Mouse (Mus musculus): Measurements from ENCODE around the gene Ccdc167.
A peak's percentile ranks its signal among the peaks of the same experiment; 100 is the strongest.

The Ccdc167 gene

DNA sequence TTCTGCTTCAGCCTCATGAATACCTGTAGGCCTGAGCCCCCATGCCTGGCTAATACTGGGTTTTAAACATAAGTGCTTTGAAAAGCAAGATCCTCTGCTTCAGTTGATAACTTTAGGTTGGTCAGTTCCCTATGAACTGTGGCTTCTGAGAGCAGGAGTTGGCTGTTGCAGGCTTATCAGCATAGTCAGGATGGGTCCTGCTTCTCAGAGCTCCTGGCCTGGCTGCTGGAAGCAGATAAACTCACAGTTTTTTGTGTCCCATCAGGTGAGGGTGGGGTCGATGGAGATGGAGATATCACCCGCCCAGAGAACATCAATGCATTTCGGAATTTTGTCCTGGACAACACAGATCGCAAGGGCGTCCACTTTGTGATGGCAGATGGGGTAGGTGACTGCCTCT is 30.1 kb downstream of the Ccdc167 start:
- no peak for DNase-seq (ENCODE audit: low spot score)

DNA sequence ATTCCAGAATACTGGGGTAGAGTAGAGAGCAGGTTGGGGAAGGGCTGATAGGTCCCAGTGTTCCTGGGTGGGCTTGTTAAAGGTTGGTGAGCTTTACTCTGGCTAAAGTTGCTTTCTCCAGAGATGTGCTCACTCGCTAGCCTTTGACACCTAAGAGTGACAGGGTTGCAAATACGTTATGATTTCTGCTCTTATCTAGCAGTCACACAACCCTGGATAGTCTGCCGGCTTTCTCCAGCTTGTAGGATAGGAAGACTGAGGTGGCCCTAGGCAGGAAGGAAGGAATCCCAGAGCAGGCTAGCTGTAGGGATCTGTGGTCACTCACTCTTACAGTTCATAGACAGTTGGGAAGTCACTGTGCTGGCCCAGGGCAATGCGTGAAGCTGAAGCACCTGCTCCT is 32.6 kb downstream of the Ccdc167 start:
- DNase-seq (ENCODE audit: low spot score) = no peak

DNA sequence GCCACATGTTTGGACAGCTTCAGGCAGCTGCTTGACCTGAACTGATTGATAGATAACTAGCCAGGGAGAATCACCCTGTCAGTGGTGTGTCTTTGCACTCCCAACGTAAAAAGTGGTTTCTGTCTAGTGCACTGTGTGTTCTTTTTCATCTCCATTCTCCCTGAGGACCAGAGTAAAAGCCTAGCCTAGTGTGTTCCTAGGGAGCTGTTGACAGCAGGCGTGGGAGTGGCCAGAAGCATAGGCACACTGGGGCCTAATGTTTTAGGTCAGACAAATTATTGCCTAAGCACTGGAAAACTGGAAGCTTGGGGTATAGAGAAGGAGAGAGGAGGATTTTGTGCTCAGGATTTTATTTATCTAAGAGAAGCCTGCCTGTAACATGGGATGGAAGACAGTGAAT is 33.7 kb downstream of the Ccdc167 start:
- no peak for DNase-seq (ENCODE audit: low spot score)

DNA sequence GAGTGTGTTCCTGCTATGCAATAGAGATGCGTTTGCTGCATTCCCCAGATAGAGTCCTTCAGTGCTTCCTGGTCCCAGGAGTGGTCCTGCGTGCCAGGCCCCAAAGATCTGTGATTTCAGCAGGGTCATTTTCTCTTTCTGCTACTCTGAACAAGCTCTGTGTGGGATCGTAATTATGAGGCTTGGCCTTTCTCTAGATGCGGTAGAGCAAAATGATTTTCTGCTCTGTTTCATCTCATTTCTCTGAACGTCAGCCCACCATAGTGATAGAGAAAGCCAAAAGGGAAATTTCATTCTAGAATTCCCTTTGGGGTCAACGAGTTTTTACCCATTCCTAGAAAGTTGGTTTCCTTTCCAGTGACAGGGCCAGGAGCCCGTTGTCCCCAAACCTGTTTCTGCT is 34.6 kb downstream of the Ccdc167 start:
- DNase-seq (ENCODE audit: low spot score) = no peak

DNA sequence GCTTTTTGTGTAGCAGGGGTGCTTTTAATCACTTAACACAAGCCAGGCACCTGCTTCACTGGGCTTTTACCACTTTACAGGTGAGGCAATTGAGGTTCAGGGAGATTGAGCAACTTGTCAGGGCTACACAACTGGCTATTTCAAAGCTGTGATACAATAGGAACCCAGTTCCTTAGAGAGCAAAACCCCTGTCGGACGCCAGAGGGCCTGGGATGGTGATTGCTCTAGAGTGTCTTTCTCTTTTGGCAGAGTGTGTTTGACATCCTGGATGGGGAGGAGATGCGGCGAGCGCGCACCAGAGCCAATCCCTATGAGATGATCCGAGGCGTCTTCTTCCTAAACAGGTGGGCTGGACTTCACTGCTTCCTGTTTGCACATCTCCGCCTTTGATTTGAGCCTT is 35.2 kb downstream of the Ccdc167 start:
- no peak for DNase-seq (ENCODE audit: low spot score)

DNA sequence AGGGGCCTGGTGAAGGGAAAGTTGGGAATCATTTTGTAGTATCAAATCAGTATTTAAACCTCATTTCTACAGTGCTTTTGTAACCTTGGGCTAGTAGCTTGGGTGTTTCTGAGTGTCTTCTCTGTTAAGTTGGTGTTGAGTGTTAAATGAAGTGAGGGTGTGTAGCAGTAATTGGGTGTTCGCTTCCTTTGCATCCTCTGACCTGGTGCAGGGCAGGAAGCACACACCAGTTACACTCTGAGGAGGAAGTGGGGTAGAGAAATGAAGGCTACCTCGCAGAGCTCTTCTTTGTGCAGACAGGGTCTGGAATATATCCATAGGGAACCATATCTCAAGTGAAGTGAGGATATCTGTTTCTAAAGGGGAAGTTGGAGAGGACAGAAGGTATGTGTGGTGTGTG is 35.9 kb downstream of the Ccdc167 start:
- DNase-seq (ENCODE audit: low spot score) = no peak

DNA sequence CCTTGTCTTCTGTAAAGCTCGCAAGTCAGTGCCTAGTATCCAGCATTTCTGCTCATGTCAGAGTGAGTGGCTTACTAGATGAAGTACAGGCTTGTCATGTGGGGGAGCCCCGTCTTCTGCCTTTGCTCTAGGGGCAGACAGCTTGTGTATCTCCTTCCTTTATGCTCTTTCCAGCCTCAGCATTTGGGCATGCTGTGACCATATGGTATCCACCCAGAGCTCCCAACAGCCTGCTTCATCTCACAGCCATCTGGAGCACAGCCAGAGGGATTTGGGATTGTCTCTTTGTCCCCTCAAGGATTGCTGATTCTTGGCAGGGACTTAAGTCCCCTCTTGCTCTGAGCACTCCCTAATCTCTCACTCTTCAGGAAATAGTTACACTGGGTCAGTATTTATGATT is 36.7 kb downstream of the Ccdc167 start:
- peak; percentile 28 for DNase-seq (ENCODE audit: low spot score)

DNA sequence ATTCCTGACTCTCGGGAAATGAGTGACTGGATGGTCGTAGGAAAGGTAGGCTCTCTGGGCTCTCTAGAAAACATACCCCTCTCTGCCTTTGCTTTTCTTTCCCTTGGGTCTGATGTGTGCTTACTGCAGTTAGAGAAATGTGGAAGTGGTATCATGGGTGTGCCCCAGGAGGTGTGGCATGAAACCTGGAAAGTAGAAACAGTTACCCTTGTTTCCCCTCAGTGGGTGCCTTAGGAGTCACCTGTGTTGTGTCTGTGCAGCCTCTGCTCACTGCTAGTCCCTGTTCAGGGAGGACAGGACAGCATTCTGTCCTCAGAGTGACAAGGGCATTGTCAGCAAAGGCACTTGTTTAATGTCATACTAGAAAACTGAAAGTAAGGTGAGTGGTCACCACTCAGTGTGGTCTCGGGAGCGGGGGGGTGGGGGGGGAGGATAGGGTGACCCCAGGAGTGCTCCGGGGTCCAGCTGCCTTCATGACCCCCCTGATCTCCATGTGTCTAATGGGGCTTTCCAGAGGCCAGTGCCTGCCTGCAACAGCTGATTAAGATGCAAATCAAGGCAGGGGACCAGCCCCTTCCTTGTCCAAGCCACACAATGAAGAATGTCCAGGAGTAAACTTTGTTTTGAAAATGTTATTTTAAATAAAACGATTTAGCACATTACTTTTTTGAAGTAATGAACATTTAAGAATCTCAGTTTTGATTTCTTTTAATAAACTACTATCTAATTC is 37.6 kb downstream of the Ccdc167 start:
- no peak for DNase-seq (ENCODE audit: low spot score)

DNA sequence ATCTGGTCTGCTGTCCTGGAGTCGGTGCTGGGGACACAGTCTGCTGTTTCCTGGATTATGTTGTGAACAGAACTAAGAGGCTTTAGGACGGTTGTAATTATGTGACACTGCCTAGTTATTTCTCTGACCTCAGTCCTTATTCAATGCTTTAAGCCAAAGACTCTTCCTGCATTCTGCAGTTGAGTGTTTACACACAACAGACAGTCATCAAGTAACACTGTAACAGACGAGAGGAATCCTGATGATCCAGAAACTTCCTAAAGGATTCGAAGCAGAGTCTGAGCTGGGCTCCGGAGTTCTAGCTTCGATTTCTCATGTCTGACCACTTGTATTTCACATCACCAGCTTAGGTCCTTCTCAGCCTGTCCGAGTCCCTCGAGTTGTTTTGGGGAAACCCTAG is 38.3 kb downstream of the Ccdc167 start:
- DNase-seq (ENCODE audit: low spot score) = no peak

DNA sequence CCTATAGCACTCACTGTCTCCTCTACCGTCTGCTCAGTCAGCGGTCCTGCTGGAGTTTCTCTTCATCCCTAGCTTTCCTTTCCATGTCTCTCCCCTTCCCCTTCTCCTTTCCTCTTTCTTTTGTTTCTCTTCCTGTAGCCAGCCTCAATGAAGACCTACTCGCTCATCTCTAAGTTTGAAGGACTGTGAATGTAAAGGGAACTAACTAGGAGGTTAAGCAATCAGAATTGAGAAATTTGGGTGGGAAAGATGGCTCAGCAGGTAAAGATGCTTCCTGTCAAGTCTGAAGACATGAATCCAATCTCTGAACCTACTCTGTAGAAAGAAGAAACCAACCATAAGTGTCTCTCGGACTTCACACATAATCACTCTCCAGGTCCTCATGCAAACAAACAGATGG is 43.5 kb downstream of the Ccdc167 start:
- DNase-seq (ENCODE audit: low spot score) = no peak

DNA sequence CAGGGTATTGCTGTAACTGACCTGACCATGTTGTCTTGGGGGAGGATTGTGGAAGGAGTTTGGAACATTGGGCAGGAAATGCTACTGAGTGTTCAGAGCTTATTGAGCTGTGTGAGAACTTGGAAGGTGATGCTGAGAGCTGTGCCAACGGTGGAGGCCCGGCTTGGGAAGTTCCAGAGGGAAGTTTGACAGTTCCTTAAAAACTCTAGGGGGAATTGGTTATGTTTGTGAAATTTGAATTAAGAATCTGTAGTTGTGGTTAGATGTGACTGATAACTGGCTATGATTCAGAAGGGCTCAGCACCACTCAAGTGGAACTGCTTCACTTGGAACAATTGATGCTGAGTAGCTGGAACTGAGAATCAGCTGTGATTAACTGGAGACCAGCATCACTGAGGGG is 45.8 kb downstream of the Ccdc167 start:
- DNase-seq (ENCODE audit: low spot score) = no peak

DNA sequence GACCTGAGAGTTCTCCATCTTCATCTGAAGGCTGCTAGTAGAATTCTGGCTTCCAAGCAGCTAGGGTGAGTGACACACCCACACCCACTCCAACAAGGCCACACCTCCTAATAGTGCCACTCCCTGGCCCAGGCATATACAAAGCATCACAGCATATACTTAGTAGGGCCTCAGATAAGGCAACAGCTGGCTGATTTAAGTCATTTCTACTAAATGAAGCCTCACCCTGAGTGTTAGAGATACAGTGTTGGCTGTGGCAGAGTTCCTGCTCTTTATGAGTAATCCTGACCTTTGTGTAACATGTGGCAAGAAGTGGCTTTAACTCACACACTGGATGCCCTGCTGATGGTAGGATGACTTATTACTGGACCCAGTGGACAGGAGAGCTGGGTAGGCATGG is 46.9 kb downstream of the Ccdc167 start:
- no peak for DNase-seq (ENCODE audit: low spot score)

DNA sequence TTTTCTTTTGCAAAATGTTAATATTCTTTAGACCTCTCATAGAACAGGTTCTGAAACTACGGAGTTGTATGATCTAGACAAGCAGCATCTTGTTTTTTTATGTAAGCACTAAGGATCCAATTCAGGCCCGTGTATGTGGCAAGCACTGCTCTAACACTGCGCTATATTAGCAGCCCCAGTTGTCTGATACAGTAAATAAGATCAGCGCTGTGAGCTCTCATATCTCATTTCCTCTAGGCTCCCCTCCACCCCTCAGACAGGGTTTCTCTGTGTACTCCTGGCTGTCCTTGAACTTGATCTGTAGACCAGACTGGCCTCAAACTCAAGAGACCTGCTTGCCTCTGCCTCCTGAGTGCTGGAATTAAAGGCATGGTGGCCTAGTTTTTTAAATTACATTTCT is 47.8 kb downstream of the Ccdc167 start:
- no peak for DNase-seq (ENCODE audit: low spot score)

DNA sequence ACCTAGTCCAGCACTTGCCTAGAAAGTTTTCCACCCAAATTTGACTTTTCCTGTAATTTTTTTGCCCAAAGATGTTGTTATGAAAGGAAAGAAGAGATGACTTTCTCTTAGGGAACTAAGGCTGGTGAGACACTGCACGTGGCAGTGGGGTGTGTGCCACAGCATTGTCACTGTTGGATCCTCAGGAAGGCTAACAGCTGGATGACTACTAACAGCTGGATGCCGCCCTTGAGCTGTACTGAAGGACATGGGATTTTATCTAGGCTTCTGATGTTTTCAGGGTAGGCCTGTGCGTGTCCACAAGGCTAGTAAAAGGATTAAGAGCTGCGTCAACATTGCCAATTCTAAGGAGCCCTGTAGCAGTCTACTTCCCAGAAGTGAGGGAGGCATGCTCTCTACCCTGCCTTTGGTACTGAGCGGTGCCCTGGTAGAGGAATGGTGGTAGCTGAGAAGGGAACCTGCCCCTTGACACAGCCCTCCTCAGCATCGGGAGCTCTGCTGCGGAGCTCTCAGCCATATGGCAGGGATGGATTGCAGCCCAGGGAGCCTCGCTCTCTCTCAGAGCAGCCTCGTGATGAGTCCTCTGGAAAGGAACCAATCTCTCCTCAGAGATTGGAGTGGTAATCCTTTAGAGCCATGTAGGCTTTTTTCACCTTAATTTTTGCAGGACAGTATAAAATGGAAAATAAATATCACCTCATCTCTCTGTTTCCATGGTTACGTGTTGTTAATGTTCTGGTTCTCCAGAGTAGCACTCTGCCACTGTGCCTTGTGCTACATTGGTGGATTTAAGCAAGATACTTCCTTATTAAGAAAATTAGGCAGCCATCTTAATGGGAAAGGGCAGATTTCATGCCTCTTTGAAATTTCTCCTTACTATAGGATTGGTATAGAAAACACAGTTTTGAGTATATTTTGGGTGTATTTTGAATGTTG is 48.5 kb downstream of the Ccdc167 start:
- DNase-seq (ENCODE audit: low spot score) = peak; percentile 45

DNA sequence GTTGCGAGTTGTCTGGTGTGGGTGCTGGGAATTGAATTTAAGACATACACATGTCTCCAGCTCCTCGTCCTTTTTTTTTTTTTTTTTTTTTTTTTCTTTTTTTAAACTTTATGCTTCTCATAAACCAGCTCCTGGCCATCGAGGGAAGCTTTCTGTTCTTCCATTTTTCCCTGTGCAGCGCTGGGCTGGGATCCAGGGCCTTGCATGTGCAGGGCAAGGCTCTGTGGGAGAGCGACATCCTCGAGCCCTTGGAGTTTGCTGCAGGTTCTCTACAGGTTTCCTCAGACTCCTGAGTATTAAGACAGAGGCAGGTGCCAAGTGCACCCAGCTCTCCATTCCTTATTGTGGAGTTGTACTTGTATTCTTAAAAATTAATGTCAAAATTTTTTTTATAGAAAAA is 54.7 kb downstream of the Ccdc167 start:
- no peak for DNase-seq (ENCODE audit: low spot score)

DNA sequence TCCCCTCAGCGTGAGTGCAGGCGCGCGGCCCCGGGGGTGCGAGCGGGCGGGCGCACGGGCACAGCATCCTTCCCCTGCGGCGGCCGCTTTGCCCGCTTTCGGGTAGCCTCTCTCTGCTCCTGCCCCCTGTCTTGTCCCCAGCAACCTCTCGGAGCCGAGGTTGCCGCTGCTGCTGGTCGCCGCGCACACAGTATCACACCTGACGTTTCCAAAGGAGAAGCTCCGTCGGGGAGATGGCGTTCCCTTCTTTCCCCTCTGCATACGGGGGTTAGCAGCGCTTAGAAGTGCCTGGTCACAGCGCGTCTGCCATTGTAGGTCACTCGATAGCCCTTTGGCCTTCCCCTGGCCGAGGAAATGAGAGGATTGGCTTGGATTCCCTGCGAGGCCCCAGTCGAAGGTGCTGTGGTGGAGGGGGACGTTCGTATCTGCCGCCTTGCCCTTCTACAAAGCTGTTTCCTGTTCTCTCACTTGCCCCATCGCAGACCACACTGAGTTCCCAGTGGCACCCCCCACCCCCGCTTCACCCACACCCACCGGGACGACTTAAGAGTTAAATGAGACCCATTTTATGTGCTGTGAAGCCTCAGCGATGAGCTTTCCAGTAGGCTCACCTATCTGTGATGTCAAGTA is 56.0 kb downstream of the Ccdc167 start:
- DNase-seq (ENCODE audit: low spot score) = no peak

DNA sequence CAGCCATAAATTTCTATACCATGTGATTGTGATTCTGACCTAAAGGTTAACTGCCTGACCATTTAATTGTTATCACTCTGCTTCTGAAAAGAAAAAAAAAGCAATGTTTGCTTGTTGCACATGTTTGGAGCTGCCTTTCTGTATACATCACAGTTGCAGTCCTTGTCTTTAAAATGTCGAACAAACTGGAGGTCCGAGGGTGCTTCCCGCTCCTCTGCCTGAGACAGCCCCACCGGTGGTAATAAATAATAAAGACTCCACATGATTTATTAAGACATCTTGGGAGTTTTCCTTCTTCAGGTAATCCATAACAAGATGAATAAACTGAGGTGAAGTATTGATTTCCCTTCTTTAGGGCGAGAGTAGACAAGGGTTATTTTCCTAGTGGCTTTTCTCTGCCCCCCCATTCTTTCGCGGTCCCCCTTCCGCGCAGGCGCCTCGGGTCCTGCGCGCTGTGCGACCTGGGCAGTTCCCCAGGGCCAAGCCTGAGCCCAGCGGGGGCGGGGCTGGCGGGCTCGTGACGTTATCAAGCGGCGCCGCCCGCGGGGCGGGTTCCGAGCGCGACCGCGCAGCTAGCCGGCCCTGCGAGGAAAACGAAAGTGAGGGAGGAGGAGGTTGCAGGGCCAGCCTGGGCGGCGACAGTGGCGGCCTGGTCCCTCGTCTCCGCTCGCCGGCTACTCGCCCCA is 56.6 kb downstream of the Ccdc167 start, which contains the start of gene Cmtr1:
Cmtr1 (plus strand) TSS at position 520 of the 686 bp plus-strand sequence.
- peak; percentile 95 for DNase-seq (ENCODE audit: low spot score)

DNA sequence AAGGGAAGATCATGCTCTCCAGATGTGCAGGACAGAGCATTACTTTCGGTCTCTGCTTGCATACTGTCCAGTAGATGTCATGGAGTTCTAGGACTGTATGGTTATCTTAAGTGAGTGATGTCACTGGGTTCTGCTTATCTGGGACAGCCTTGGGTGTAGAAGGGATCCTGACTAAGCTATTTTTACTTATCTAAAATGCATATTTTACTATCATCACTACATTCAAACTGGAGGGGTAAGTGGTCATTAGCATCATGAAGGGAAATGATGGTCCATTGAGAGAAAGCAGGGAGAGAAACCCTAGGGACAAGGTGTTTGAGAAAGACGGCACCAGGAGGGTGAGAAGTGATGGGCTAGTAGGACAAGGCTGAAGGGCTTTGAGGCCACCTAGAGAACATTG is 58.6 kb downstream of the Ccdc167 start:
- no peak for DNase-seq (ENCODE audit: low spot score)

DNA sequence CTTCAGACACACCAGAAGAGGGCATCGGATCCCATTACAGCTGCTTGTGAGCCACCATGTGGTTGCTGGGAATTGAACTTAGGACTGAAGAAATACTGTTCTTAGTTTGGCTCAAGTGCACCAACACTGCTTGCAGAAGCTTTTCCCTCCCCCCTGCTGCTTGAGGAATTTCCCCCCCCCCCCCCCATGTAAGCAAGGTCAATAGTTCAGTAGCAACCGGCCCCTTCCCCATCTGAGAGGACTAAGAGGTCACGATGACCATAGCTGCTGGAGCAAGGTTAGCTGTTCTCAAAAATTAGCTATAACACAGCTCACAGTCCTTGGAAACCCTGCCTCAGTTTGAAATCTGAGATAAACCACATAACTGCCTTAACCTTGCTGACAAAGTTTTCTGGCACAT is 74.6 kb downstream of the Ccdc167 start:
- no peak for DNase-seq (ENCODE audit: low spot score)

DNA sequence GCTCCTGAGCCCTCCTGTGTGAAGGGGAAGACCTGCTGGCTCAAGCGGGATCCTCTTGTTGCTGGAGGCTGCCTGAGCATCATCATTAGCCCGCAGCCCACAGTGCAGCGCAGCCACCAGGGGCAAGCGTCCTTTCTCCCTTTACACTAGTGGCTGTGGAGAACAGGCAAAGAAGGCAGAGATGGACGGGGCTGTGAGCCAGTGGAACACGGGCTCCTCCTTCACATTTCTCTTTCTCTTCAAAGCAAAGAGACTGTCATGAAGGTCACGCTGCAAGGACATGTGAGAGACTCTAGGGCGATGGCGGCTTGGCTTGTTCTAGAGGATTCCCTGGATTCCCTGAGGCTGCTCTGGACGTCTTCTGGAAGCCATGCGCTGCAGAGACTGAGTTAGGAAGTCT is 75.9 kb downstream of the Ccdc167 start:
- DNase-seq (ENCODE audit: low spot score) = no peak

DNA sequence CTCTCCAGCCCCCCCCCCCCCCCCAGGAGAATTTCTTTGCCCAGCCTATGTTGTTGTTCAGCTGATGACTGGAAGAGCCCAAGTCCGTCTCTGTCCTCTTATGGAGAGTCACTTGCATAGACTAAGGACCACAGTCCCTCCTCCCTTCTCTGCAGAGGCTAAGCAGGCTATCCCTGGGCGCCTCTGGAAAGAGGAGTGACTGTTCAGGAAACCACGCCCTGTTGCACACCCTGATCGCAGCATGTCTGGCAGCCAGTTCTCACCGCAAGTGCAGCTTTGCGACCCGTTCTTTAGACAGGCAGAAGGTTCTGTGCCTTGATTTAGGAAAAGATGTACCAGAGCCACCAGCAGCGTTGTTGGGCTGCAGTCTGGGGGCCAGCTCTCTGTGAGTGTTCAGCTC is 78.9 kb downstream of the Ccdc167 start:
- no peak for DNase-seq (ENCODE audit: low spot score)

DNA sequence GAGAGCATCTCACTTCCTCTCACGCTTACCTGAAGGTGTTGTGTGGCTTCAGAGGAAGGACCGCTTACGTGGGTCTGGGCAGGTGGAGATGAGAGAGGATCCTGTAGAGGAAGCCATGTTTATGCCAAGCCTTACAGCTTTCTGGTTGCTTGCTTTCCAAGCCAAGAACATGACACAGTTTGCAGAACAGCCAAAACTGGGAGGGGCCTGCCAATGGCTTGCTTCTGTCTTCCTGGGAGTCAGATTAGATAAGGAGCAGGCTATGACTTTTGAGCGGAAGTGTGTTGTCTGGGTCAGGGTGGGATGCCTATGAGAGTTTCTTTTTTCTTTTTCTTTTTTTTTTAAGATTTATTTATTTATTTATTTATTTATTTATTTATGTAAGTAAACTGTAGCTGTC is 79.5 kb downstream of the Ccdc167 start:
- DNase-seq (ENCODE audit: low spot score) = no peak
